Mouse (Mus musculus): Measurements from ENCODE around the gene Lbr.
"Not testable (repeated sequence)": the region's sequence is repeated elsewhere in the genome, so short reads cannot be mapped to it uniquely, and the experiment has no call there.

Gene Lbr

GRCm38 (mm10) chr1:181782600-181782999 is 60.2 kb downstream of the Lbr start:
- in situ Hi-C loops (cut with MboI) = not testable (repeated sequence)

DNA sequence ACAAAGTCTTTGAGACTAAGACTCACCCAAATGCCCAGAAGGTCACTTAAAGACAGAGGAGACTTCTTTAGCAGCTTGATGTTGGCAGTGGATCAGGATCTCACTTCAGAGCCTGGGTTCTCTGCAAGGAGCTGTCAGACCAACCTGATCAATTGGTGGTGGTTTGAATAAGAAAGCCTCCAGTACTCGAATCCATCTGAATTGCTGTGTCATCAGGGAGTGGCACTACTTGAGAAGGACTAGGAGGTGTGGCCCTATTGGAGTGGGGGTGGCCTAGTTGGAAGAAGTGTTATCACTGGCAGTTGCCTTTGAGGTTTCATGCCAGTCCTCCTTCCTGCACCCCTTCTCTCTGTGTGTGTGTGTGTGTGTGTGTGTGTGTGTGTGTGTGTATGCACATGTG is 66.3 kb downstream of the Lbr start:
- in situ Hi-C loops (cut with MboI) = no loop called here

GRCm38 (mm10) chr1:181771871-181772270 is 71.0 kb downstream of the Lbr start:
- in situ Hi-C loops (cut with MboI) = no loop called here

DNA sequence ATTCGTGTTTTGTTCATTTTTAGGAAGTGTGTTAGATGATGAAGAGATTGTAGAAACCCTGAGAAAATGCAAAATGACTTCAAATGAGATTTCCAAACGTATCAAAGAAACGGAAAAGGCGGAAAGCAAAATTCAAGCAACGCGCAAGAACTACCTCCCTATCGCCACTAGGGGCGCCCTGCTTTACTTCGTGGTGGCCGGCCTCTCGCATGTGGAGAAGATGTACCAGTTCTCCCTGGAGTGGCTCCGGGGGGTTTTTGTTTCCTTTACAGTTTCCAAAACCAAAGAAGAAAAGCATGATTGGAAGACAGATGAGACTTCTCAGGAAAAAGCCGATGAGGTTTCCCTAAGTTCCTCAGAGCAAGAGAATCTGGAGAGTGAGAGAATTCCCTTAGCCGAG is 73.5 kb downstream of the Lbr start:
- in situ Hi-C loops (cut with MboI) = no loop called here

Data from mature B cell (primary cell).